Mouse (Mus musculus): ENCODE data around the gene Foxp4.

GRCm38 (mm10) chr17:47876776-47877714, 47.4 kb downstream of the Foxp4 start:
- TF ChIP-seq TAL1 (IDR thresholded peaks at IDR 0.05; ENCODE audit: low read length) (no peak), GATA1 (IDR thresholded peaks at IDR 0.05; ENCODE audit: low read length) (no peak)

All from erythroblast, embryonic 14.5 days (primary cell).